Mouse (Mus musculus): ENCODE data around the gene Isca1.
"Not testable (repeated sequence)": the region's sequence is repeated elsewhere in the genome, so short reads cannot be mapped to it uniquely, and the experiment has no call there.

Gene Isca1

GRCm38 (mm10) chr13:59746711-59747110 lies 22.9 kb downstream of the Isca1 start, which contains the start of gene 1700014D04Rik:
Gene 1700014D04Rik, minus strand, starts transcription at chr13:59746752.
- peak in 1 of 2 experiments; percentile 74 for DNase-seq (ENCODE audit: low spot score in 2 of 2)

GRCm38 (mm10) chr13:59746164-59746563 lies 23.4 kb downstream of the Isca1 start:
- DNase-seq (ENCODE audit: low spot score in 2 of 2): no peak

GRCm38 (mm10) chr13:59745462-59745861 lies 24.1 kb downstream of the Isca1 start:
- no peak for DNase-seq (ENCODE audit: low spot score in 2 of 2)

- DNase-seq (ENCODE audit: low spot score in 2 of 2): no peak
Observed at GRCm38 (mm10) chr13:59741697-59742096, 27.9 kb downstream of the Isca1 start.

- no peak for DNase-seq (ENCODE audit: low spot score in 2 of 2)
Observed at GRCm38 (mm10) chr13:59741096-59741495, 28.5 kb downstream of the Isca1 start.

- no peak for DNase-seq (ENCODE audit: low spot score in 2 of 2)
Observed at GRCm38 (mm10) chr13:59739397-59739796, 30.2 kb downstream of the Isca1 start.

- DNase-seq (ENCODE audit: low spot score in 2 of 2): no peak
Observed at GRCm38 (mm10) chr13:59738455-59738854, 31.2 kb downstream of the Isca1 start.

GRCm38 (mm10) chr13:59735190-59735589 lies 34.4 kb downstream of the Isca1 start:
- DNase-seq (ENCODE audit: low spot score in 2 of 2): no peak

- DNase-seq (ENCODE audit: low spot score in 2 of 2): not testable (repeated sequence)
Observed at GRCm38 (mm10) chr13:59734347-59734746, 35.3 kb downstream of the Isca1 start.

GRCm38 (mm10) chr13:59733936-59734335 lies 35.7 kb downstream of the Isca1 start:
- DNase-seq (ENCODE audit: low spot score in 2 of 2): no peak

GRCm38 (mm10) chr13:59731652-59732051 lies 38.0 kb downstream of the Isca1 start, which contains the start of gene Spata31d1d:
Gene Spata31d1d, minus strand, starts transcription at chr13:59731752.
- DNase-seq (ENCODE audit: low spot score in 2 of 2): no peak

GRCm38 (mm10) chr13:59728378-59729093 lies 41.1 kb downstream of the Isca1 start:
- peak; percentile 48 to 91 for DNase-seq (ENCODE audit: low spot score in 2 of 2)

GRCm38 (mm10) chr13:59726139-59726867 lies 43.3 kb downstream of the Isca1 start:
- DNase-seq (ENCODE audit: low spot score in 2 of 2): no peak

- not testable (repeated sequence) for DNase-seq (ENCODE audit: low spot score in 2 of 2)
Observed at GRCm38 (mm10) chr13:59722089-59722488, 47.5 kb downstream of the Isca1 start.

GRCm38 (mm10) chr13:59719475-59719874 lies 50.1 kb downstream of the Isca1 start:
- DNase-seq (ENCODE audit: low spot score in 2 of 2): no peak

GRCm38 (mm10) chr13:59718857-59719440 lies 50.7 kb downstream of the Isca1 start:
- not testable (repeated sequence) for DNase-seq (ENCODE audit: low spot score in 2 of 2)

GRCm38 (mm10) chr13:59713710-59714109 lies 55.9 kb downstream of the Isca1 start:
- no peak for DNase-seq (ENCODE audit: low spot score in 2 of 2)

- not testable (repeated sequence) for DNase-seq (ENCODE audit: low spot score in 2 of 2)
Observed at GRCm38 (mm10) chr13:59711984-59712383, 57.6 kb downstream of the Isca1 start, which contains the start of gene Spata31d1b. Gene Spata31d1b, plus strand, starts transcription at chr13:59712284.

GRCm38 (mm10) chr13:59710230-59710629 lies 59.4 kb downstream of the Isca1 start, which contains the start of gene Spata31d1a:
Gene Spata31d1a, minus strand, starts transcription at chr13:59710330.
- no peak for DNase-seq (ENCODE audit: low spot score in 2 of 2)
